Mouse (Mus musculus) MEL (cell line): ENCODE measurements around the gene Ccdc152. TPM values are rescaled to one million over a fixed set of nuclear protein-coding genes. Genes with fewer than 3 reads are reported as not detected.

Experiments
- DNase-seq: peaks from one replicate; pipeline ENCODE4 v3.0.0; 2011; ENCODE audit warnings: low read depth, low spot score
- H3K27ac ChIP-seq: 2 replicates; pipeline ENCODE4 v1.5.1; 2012; ENCODE audit warnings: low read depth, mild to moderate bottlenecking, control low read depth, low read length, moderate library complexity; ENCODE audit not compliant: control insufficient read depth
- H3K27me3 ChIP-seq, 2 experiments: fragments of 150-350 bp in 1 of 2; sonication (generic) in 1 of 2; 2 replicates each; pipeline ENCODE4 v1.6.1; 2012; ENCODE audit warnings: low read length in 2 of 2, mild to moderate bottlenecking in 2 of 2, improper control_type of control experiment in 1 of 2, moderate library complexity in 1 of 2; ENCODE audit not compliant: insufficient read depth in 2 of 2, control insufficient read depth in 1 of 2
- H3K36me3 ChIP-seq, 2 experiments: 2 replicates each; pipeline ENCODE4 v1.6.1; 2012 to 2014; ENCODE audit warnings: low read length in 2 of 2, improper control_type of control experiment in 1 of 2, inconsistent platforms in 1 of 2, mild to moderate bottlenecking in 1 of 2; ENCODE audit not compliant: insufficient read depth in 2 of 2, control insufficient read depth in 1 of 2
- H3K4me1 ChIP-seq, 2 experiments: fragments of 150-350 bp in 1 of 2; sonication (generic) in 1 of 2; 2 replicates each; pipeline ENCODE4 v1.6.1; 2012; ENCODE audit warnings: low read length in 2 of 2, improper control_type of control experiment in 1 of 2, mild to moderate bottlenecking in 1 of 2; ENCODE audit not compliant: insufficient read depth in 2 of 2, control insufficient read depth in 1 of 2
- H3K4me3 ChIP-seq, 2 experiments: fragments of 150-350 bp in 1 of 2; sonication (generic) in 1 of 2; 2 replicates each; pipeline ENCODE4 v1.5.1; 2012; ENCODE audit warnings: low read depth in 2 of 2, low read length in 2 of 2, mild to moderate bottlenecking in 2 of 2, moderate library complexity in 2 of 2, control low read depth in 1 of 2, improper control_type of control experiment in 1 of 2; ENCODE audit not compliant: control insufficient read depth in 1 of 2, insufficient read depth in 1 of 2
- H3K79me2 ChIP-seq: 2 replicates; pipeline ENCODE4 v1.6.1; 2012; ENCODE audit warnings: mild to moderate bottlenecking, low read length, moderate library complexity; ENCODE audit not compliant: control insufficient read depth, poor library complexity, insufficient read depth
- H3K9ac ChIP-seq: 2 replicates; pipeline ENCODE4 v1.6.1; 2012; ENCODE audit warnings: low read depth, mild to moderate bottlenecking, control low read depth, low read length, moderate library complexity; ENCODE audit not compliant: control insufficient read depth, poor library complexity, severe bottlenecking
- H3K9me3 ChIP-seq: fragments of 150-350 bp; sonication (generic); replicated peaks from 2 replicates; pipeline ENCODE4 v1.6.1; 2012; ENCODE audit warnings: mild to moderate bottlenecking, low read length, improper control_type of control experiment, moderate library complexity; ENCODE audit not compliant: insufficient read depth
- BHLHE40 ChIP-seq: IDR thresholded peaks from 2 replicates; pipeline ENCODE4 v1.6.1; 2012; ENCODE audit warnings: low read depth, mild to moderate bottlenecking, inconsistent platforms, low read length, improper control_type of control experiment, borderline replicate concordance
- CHD2 ChIP-seq: IDR thresholded peaks from 2 replicates; pipeline ENCODE4 v1.6.1; 2011; ENCODE audit warnings: low read length, improper control_type of control experiment
- E2F4 ChIP-seq: IDR thresholded peaks from 2 replicates; pipeline ENCODE4 v1.6.1; 2011; ENCODE audit warnings: low read depth, low read length, improper control_type of control experiment, borderline replicate concordance
- GABPA ChIP-seq: IDR thresholded peaks from 2 replicates; pipeline ENCODE4 v1.6.1; 2012; ENCODE audit warnings: low read depth, mild to moderate bottlenecking, inconsistent platforms, low read length, improper control_type of control experiment, moderate library complexity
- GATA1 ChIP-seq: IDR thresholded peaks from 2 replicates; pipeline ENCODE4 v1.6.1; 2011; ENCODE audit warnings: low read depth, low read length, improper control_type of control experiment
- HCFC1 ChIP-seq: IDR thresholded peaks from 2 replicates; pipeline ENCODE4 v1.6.1; 2012; ENCODE audit warnings: low read depth, mild to moderate bottlenecking, inconsistent platforms, low read length, improper control_type of control experiment, moderate library complexity
- JUND ChIP-seq: IDR thresholded peaks from 2 replicates; pipeline ENCODE4 v1.6.1; 2011; ENCODE audit warnings: low read depth, mild to moderate bottlenecking, improper control_type of control experiment, low read length
- MAFK ChIP-seq: IDR thresholded peaks from 2 replicates; pipeline ENCODE4 v1.6.1; 2011; ENCODE audit warnings: low read depth, mild to moderate bottlenecking, low read length, improper control_type of control experiment, borderline replicate concordance
- MAX ChIP-seq: IDR thresholded peaks from 2 replicates; pipeline ENCODE4 v1.6.1; 2011; ENCODE audit warnings: low read length, improper control_type of control experiment
- MAZ ChIP-seq: IDR thresholded peaks from 2 replicates; pipeline ENCODE4 v1.6.1; 2012; ENCODE audit warnings: low read depth, mild to moderate bottlenecking, inconsistent platforms, low read length, improper control_type of control experiment
- MEF2A ChIP-seq: IDR thresholded peaks from 2 replicates; pipeline ENCODE4 v1.6.1; 2014; ENCODE audit warnings: low read depth, mild to moderate bottlenecking, inconsistent platforms, low read length, improper control_type of control experiment; ENCODE audit not compliant: poor library complexity, insufficient replicate concordance, severe bottlenecking; ENCODE audit errors: extremely low read depth
- MXI1 ChIP-seq: IDR thresholded peaks from 2 replicates; pipeline ENCODE4 v1.6.1; 2011; ENCODE audit warnings: mild to moderate bottlenecking, low read depth, low read length, improper control_type of control experiment
- MYB ChIP-seq: IDR thresholded peaks from 2 replicates; pipeline ENCODE4 v1.6.1; 2011; ENCODE audit warnings: mild to moderate bottlenecking, low read depth, low read length, improper control_type of control experiment
- MYC ChIP-seq: IDR thresholded peaks from 2 replicates; pipeline ENCODE4 v1.6.1; 2011; ENCODE audit warnings: low read depth, mild to moderate bottlenecking, low read length, improper control_type of control experiment, moderate library complexity
- NELFE ChIP-seq: IDR thresholded peaks from 2 replicates; pipeline ENCODE4 v1.6.1; 2011; ENCODE audit warnings: low read depth, low read length, improper control_type of control experiment
- POLR2A ChIP-seq, 2 experiments: IDR thresholded peaks; 2 replicates each; pipeline ENCODE4 v1.6.1; 2011 to 2012; ENCODE audit warnings: low read length in 2 of 2, mild to moderate bottlenecking in 2 of 2, control low read depth in 1 of 2, improper control_type of control experiment in 1 of 2, low read depth in 1 of 2, moderate library complexity in 1 of 2; ENCODE audit not compliant: control insufficient read depth in 1 of 2, insufficient read depth in 1 of 2, poor library complexity in 1 of 2
- POLR2AphosphoS2 ChIP-seq: IDR thresholded peaks from 2 replicates; pipeline ENCODE4 v1.6.1; 2011; ENCODE audit warnings: low read length, improper control_type of control experiment
- POLR2AphosphoS5 ChIP-seq: IDR thresholded peaks from 2 replicates; pipeline ENCODE4 v1.6.1; 2012; ENCODE audit warnings: low read depth, borderline replicate concordance, mild to moderate bottlenecking, inconsistent platforms, low read length, moderate library complexity, mixed read lengths
- RAD21 ChIP-seq: IDR thresholded peaks from 2 replicates; pipeline ENCODE4 v1.6.1; 2011; ENCODE audit warnings: mild to moderate bottlenecking, low read depth, low read length, improper control_type of control experiment
- SIN3A ChIP-seq: IDR thresholded peaks from 2 replicates; pipeline ENCODE4 v1.6.1; 2012; ENCODE audit warnings: low read length, improper control_type of control experiment, inconsistent platforms
- TBP ChIP-seq: IDR thresholded peaks from 2 replicates; pipeline ENCODE4 v1.8.0; 2011; ENCODE audit warnings: low read depth, low read length, improper control_type of control experiment
- TCF12 ChIP-seq: IDR thresholded peaks from 2 replicates; pipeline ENCODE4 v1.6.1; 2014; ENCODE audit warnings: low read depth, mild to moderate bottlenecking, inconsistent platforms, low read length, improper control_type of control experiment, moderate library complexity
- UBTF ChIP-seq: IDR thresholded peaks from 2 replicates; pipeline ENCODE4 v1.6.1; 2012; ENCODE audit warnings: low read depth, mild to moderate bottlenecking, inconsistent platforms, low read length, improper control_type of control experiment, moderate library complexity, borderline replicate concordance; ENCODE audit not compliant: insufficient read depth
- USF1 ChIP-seq: IDR thresholded peaks from 2 replicates; pipeline ENCODE4 v1.6.1; 2014; ENCODE audit warnings: low read depth, mild to moderate bottlenecking, inconsistent platforms, low read length, improper control_type of control experiment, moderate library complexity
- USF2 ChIP-seq, 2 experiments: IDR thresholded peaks; 2 replicates each; pipeline ENCODE4 v1.6.1; 2011 to 2012; ENCODE audit warnings: improper control_type of control experiment in 2 of 2, low read length in 2 of 2, borderline replicate concordance in 1 of 2, inconsistent platforms in 1 of 2, low read depth in 1 of 2, mild to moderate bottlenecking in 1 of 2; ENCODE audit not compliant: insufficient read depth in 1 of 2
- ZKSCAN1 ChIP-seq: IDR thresholded peaks from 2 replicates; pipeline ENCODE4 v1.6.1; 2012; ENCODE audit warnings: low read depth, mild to moderate bottlenecking, inconsistent platforms, low read length, improper control_type of control experiment, moderate library complexity
- ZMIZ1 ChIP-seq: IDR thresholded peaks from 2 replicates; pipeline ENCODE4 v1.6.1; 2012; ENCODE audit warnings: low read depth, mild to moderate bottlenecking, inconsistent platforms, low read length, improper control_type of control experiment, moderate library complexity
- polyA plus RNA-seq, 2 experiments: library from polyadenylated mRNA; stranded (reverse) in 1 of 2; unstranded in 1 of 2; fragments of >175 nt in 1 of 2; fragments of >200 nt in 1 of 2; gene quantifications; 2 replicates each; pipeline versions ENCODE4 v1.2.1 to v1.2.4; 2012; ENCODE audit warnings: low replicate concordance in 2 of 2, low read depth in 1 of 2; ENCODE audit not compliant: insufficient read length in 2 of 2, insufficient read depth in 1 of 2, missing spikeins in 1 of 2
- total RNA-seq: library from RNA; depleted of rRNA; stranded (reverse); fragments of 300-350 nt; gene quantifications from 2 replicates; pipeline ENCODE4 v1.2.3, GENCODE M21; 2012

The Ccdc152 gene
- total and polyA plus RNA-seq, 3 experiments: not detected

GRCm38 (mm10) chr15:3290435-3290834 lies 12.9 kb downstream of the Ccdc152 start:
- Histone ChIP-seq H3K36me3 (no peaks in the 10 kb centered on the region), H3K9ac (no peak overlapping the region), H3K4me3 (no peak overlapping the region), H3K4me1 (no peaks in the 10 kb centered on the region), H3K79me2 (no peaks in the 10 kb centered on the region), H3K27me3 (no peaks in the 10 kb centered on the region), H3K27ac (no peak overlapping the region), H3K9me3 (no peaks in the 10 kb centered on the region)
- DNase-seq: no peak
- TF ChIP-seq NELFE: no peak
- no peak for TF ChIP-seq GATA1
- no peak for TF ChIP-seq CHD2
- TF ChIP-seq SIN3A: no peak
- TF ChIP-seq MAX: no peak
- TF ChIP-seq JUND: no peak
- no peak for TF ChIP-seq USF2 (IDR thresholded peaks at IDR 0.05; ENCODE audit: borderline replicate concordance in 1 of 2, insufficient read depth in 1 of 2, low read depth in 1 of 2, low read length in 2 of 2)
- TF ChIP-seq MYB: no peak
- TF ChIP-seq HCFC1: no peak
- TF ChIP-seq POLR2AphosphoS5: no peak
- no peak for TF ChIP-seq MAZ
- TF ChIP-seq MAFK: no peak
- no peak for TF ChIP-seq UBTF

GRCm38 (mm10) chr15:3286032-3286431 lies 17.3 kb downstream of the Ccdc152 start:
- no peak overlapping the region for H3K4me3 ChIP-seq
- DNase-seq: no peak
- H3K27me3 ChIP-seq: no peaks in the 10 kb centered on the region
- no peak for TF ChIP-seq UBTF
- TF ChIP-seq E2F4: no peak
- TF ChIP-seq TCF12: no peak
- TF ChIP-seq GABPA: no peak
- no peak for TF ChIP-seq MYC
- TF ChIP-seq ZMIZ1: no peak
- TF ChIP-seq TBP: no peak
- no peak for TF ChIP-seq CHD2
- no peak for TF ChIP-seq POLR2AphosphoS2
- no peak for TF ChIP-seq MYB
- no peak for TF ChIP-seq POLR2AphosphoS5
- no peak for TF ChIP-seq MXI1
- no peak for TF ChIP-seq USF1
- no peak for TF ChIP-seq BHLHE40
- no peak for TF ChIP-seq MEF2A
- no peak for TF ChIP-seq RAD21
- TF ChIP-seq ZKSCAN1: no peak
- TF ChIP-seq POLR2A (IDR thresholded peaks at IDR 0.05; ENCODE audit: control insufficient read depth in 1 of 2, insufficient read depth in 1 of 2, low read depth in 1 of 2, low read length in 2 of 2, poor library complexity in 1 of 2): no peak
- TF ChIP-seq, all 39 proteins: peak for 0
- Histone ChIP-seq H3K36me3 (no peaks in the 10 kb centered on the region), H3K27ac (no peak overlapping the region), H3K79me2 (no peaks in the 10 kb centered on the region), H3K4me1 (no peaks in the 10 kb centered on the region), H3K9me3 (no peaks in the 10 kb centered on the region), H3K9ac (no peak overlapping the region)
